Mouse (Mus musculus) ES-E14 (cell line): ENCODE measurements at regions not wholly inside any gene's neighbourhood (a gene's known extent, or its start where the extent isn't known, plus 50 kb on each side); places are given as distances from the start of the nearest gene placed in this dataset.

Experiments used
- HCFC1 ChIP-seq: IDR thresholded peaks from 2 replicates; pipeline ENCODE4 v1.6.1; 2012; ENCODE audit warnings: low read length, inconsistent platforms, borderline replicate concordance; ENCODE audit not compliant: insufficient read depth
- MAFK ChIP-seq: IDR thresholded peaks from 2 replicates; pipeline ENCODE4 v1.6.1; 2014; ENCODE audit warnings: mild to moderate bottlenecking, low read depth, low read length, inconsistent platforms; ENCODE audit not compliant: insufficient read depth
- ZC3H11A ChIP-seq: IDR thresholded peaks from 2 replicates; pipeline ENCODE4 v1.6.1; 2012; ENCODE audit warnings: low read depth, mild to moderate bottlenecking, inconsistent platforms, low read length, borderline replicate concordance
- ZNF384 ChIP-seq: IDR thresholded peaks from 2 replicates; pipeline ENCODE4 v1.6.1; 2012; ENCODE audit warnings: low read depth, low read length, inconsistent platforms

- TF ChIP-seq ZC3H11A: no peak
- no peak for TF ChIP-seq ZNF384
- TF ChIP-seq MAFK: no peak
- TF ChIP-seq HCFC1: no peak
Measured at GRCm38 (mm10) chr9:47095656-47096055, 97.1 kb downstream of the Gm4791 start.
